Mouse (Mus musculus) retina, adult 2 months (tissue): Measurements from ENCODE around the gene Fbxo10.
"Not testable (repeated sequence)": the region's sequence is repeated elsewhere in the genome, so short reads cannot be mapped to it uniquely, and the experiment has no call there.

Source experiments
- DNase-seq: peaks from one replicate; pipeline ENCODE4 v3.0.0-alpha.2; 2012; ENCODE audit warnings: low read depth, low spot score

Fbxo10 gene

DNA sequence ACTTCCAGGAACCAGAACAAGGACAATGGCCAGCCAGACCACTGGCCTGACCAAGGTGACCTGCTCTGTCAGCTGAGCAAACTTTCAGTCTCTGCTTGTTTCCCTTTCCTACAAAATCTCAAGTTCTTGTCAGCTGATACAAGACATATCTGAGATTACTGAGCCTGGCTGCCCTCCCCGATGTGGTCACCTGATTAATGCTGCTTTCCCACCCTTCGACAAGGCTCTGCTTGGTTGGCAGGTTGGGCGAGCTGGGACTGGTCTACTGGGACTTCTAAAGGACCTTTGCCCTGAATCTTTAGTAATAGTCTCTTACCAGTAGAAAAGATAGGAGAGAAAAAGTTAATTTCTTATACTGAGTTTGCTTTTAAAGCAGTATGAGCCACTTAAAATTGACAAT, 79.0 kb downstream of the Fbxo10 start:
- DNase-seq, result no peak

DNA sequence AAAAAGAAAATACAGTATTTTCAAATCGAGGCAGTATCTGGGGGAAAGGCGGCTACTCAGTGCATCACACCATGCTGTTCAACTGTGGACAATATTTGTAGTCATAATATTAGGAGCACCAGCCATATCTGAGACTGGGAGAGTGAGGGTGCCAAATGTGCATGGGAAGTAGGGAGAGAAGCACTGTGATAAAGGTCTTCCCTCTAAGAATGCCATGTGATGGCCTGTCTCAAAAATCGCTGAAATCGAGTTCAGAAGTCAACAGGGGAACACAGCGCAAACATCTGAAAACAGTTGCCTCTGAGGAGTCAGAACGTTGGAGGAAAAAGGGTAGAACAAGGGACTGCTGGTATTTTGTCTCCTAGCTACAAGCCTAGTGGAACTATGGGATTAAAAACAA, 84.4 kb downstream of the Fbxo10 start:
- no peak for DNase-seq

DNA sequence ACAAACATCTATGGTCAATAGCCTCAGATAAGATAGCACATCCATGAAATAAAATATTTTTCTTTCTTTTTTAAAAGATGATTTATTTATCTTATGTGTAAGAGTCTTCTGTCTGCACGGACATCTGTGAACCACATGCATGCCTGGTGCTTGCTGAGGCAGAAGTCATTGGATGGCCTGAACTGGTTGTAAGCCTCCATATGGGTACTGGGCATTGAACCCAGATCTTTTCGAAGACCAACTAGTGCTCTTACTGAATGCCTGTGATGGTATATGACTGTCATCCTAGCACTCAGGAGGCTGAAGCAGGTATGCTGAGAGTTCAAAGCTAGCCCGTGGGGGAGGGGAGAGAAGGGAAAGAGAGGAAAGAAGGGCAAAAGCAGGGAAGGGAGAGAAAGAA, 86.3 kb downstream of the Fbxo10 start:
- no peak for DNase-seq

DNA sequence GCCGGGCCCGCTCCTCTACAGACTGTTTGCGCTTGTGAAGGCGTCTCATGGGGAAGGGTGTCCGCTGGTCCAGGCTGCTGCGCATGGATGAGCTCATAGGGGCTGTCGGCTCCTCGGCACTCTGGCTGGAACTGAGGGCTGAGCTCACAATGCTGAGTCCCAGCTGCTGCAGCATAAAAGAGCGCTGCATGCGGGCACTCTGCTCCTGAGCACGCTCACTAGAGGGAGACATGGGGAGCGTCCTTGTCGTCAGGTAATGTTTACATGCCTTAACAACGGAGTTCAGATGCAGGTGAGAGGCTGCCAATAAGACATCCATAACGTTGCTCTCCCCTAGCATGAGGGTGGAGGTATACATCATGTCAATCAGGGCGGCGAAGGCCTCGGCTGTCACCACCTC, 89.6 kb downstream of the Fbxo10 start:
- no peak for DNase-seq

DNA sequence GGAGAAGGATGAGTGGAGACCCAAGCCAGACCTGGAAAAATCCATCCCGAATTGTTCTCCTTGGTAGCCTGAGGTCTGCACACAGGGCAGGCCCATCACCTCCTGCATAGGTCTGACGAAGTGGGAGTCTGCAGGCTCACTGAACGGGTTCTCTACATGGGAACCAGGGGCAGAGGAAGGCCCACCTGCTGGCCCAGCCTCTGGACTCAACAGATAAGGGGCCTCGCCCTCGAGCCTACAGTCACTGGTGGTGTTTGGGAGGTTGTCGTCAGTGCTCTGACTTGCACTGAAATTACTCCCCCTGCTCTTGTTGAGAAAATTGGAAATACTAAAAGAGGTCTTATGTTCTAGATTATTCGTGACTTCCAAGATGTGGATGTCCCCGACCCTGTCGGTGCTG, 90.6 kb downstream of the Fbxo10 start:
- no peak for DNase-seq

DNA sequence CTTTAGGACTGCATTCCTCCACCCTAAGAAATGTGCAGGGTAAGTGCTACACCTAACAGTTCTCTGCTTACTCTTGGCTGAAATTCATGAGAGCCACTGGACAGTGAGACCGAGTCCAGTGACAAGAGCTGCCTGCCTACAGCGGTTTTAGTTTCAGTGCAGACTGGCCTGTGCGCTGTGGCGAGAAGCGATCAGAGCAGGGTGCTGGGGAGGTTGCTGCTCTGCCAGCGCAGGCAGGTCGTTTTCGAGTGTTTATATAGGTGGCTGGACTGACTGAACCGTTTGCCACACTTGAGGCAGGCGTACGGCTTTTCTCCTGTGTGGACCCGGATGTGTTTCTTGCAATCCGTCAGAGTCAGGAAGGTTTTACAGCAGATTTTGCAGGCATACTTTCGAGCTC, 91.2 kb downstream of the Fbxo10 start:
- DNase-seq, result not testable (repeated sequence)

DNA sequence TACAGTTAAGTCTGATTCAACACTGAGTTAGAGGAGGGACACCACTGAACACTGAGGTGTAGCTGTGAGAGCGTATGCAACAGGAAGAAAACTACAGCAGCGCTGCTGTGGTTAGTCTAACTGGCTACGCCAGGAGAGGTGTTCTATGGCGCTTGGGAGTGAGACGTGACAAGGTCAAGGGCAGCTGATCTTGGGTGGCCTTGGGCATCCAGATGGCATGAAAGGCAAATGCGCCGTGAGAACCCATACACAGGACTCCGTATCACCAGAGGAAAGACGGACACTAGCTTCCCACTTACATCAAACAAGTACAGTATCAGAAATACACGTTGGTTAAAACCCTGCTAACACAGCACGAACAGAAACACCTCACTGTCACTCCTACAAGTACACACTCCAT, 92.1 kb downstream of the Fbxo10 start:
- DNase-seq, result not testable (repeated sequence)

DNA sequence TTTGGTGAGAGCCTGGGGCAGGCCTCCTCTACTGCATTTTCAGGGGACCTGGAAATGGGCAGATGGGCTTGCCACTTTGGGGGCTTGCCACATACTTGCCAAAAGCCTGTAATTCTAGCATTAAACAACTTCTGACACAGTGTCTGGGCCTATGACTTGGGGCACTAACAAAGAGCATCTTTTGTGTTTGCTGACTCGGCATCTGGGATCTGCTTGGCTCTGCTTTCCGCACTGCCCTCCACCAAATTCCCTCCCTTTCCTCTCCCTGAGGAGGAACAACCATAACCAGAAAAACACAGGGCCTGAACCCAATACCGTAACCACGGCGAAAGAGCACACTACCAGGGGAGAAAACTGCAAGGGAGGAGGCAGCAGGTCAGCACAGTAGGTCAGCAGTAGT, 93.8 kb downstream of the Fbxo10 start:
- no peak for DNase-seq
